Mouse (Mus musculus) hindbrain, embryonic 13.5 days (tissue): Measurements from ENCODE around the gene Cox6b2. TPM values are rescaled to one million over a fixed set of nuclear protein-coding genes. Genes with fewer than 3 reads are reported as not detected.

Experiments
- ATAC-seq: fragments of 200-750 bp; cut with Nextera tagmentation; 2 replicates; pipeline ENCODE4 v1.8.0; 2017; ENCODE audit warnings: moderate TSS enrichment; ENCODE audit not compliant: low FRiP score
- H3K27ac ChIP-seq: fragments of 300-500 bp; sonication (generic); 2 replicates; pipeline ENCODE4 v1.5.1; 2015; ENCODE audit warnings: inconsistent platforms, mild to moderate bottlenecking, moderate library complexity
- H3K27me3 ChIP-seq: fragments of 300-500 bp; sonication (generic); 2 replicates; pipeline ENCODE4 v1.6.1; 2015; ENCODE audit warnings: mild to moderate bottlenecking, inconsistent platforms
- H3K36me3 ChIP-seq: fragments of 300-500 bp; sonication (generic); 2 replicates; pipeline ENCODE4 v1.6.1; 2015; ENCODE audit warnings: mild to moderate bottlenecking, inconsistent platforms
- H3K4me1 ChIP-seq: fragments of 300-500 bp; sonication (generic); replicated peaks from 2 replicates; pipeline ENCODE4 v1.6.1; 2015; ENCODE audit warnings: inconsistent platforms
- H3K4me2 ChIP-seq: fragments of 300-500 bp; sonication (generic); 2 replicates; pipeline ENCODE4 v1.6.1; 2015; ENCODE audit warnings: inconsistent platforms, mild to moderate bottlenecking, moderate library complexity
- H3K4me3 ChIP-seq: fragments of 300-500 bp; sonication (generic); 2 replicates; pipeline ENCODE4 v1.5.1; 2015; ENCODE audit warnings: mild to moderate bottlenecking, inconsistent platforms
- H3K9ac ChIP-seq: fragments of 300-500 bp; sonication (generic); 2 replicates; pipeline ENCODE4 v1.6.1; 2015; ENCODE audit warnings: mild to moderate bottlenecking, inconsistent platforms
- H3K9me3 ChIP-seq: fragments of 300-500 bp; sonication (generic); 2 replicates; pipeline ENCODE4 v1.6.1; 2016; ENCODE audit warnings: inconsistent platforms
- WGBS: fragments of 180-500 bp; shearing (Covaris S2); methylation state at CpG from one replicate; pipeline ENCODE4 v1.1.7; 2015; 5-methylcytosine and 5-hydroxymethylcytosine counted together
- polyA plus RNA-seq: library from polyadenylated mRNA; unstranded; fragments of >200 nt; fragmentation: Nextera tagmentation; extraction: Ambion mirVana; gene quantifications from 2 replicates; pipeline ENCODE4 v1.2.1, GENCODE M21; 2015

Gene Cox6b2
- polyA plus RNA-seq, 1 experiment from 2014 or later: 21.1 TPM

DNA sequence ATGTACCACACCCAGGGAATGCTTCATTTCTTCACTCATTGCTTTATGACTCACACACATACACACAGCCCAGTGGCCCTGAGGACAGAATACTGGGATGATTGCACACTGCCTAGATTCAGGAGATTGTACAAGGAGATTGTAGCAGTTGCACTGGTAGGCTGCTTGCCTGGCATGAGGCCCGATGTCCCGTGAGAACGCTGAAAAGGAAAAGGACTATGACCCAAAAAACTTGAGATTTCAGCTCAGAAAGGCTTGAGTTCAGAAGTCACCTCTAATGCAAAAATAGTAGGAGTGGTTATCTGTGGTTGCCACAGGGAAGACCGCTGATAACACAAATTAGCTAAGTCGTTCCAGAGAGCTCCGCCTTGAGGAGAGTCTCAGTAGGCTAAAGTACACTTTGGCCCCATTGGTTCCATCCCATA, 19.9 kb downstream of the Cox6b2 start:
- Histone ChIP-seq H3K4me1 (no peaks in the 10 kb centered on the region), H3K4me2 (no peak overlapping the region), H3K36me3 (no peaks in the 10 kb centered on the region), H3K4me3 (no peak overlapping the region), H3K27me3 (no peaks in the 10 kb centered on the region), H3K27ac (no peak overlapping the region), H3K9me3 (no peaks in the 10 kb centered on the region), H3K9ac (no peak overlapping the region)
- no peak for ATAC-seq
- 70% methylated on average over 6 of the region's 6 CpGs for WGBS

DNA sequence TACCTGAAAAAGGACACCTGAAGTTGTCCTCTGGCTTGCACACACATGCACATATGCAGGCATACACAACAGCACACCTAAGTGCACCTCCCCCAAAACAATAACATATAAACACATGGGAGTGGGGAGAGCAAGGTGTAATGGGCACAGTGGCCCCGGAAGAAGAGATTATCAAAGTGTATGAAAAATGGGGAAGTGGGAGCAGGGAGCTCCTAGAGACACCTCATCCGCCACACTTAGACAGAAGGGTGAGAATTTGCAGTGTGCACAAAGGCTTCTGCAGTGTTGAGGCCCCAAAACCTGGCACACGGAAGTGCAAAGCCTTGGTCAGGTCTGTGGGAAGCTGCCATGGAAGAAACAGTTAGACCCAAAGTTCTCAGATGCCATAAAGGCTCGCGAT, 21.8 kb downstream of the Cox6b2 start:
- H3K4me1 ChIP-seq: no peaks in the 10 kb centered on the region
- no peak overlapping the region for H3K27ac ChIP-seq
- WGBS: 84% methylated on average over 5 of the region's 5 CpGs
- no peak overlapping the region for H3K4me3 ChIP-seq
- no peak overlapping the region for H3K9ac ChIP-seq
- no peaks in the 10 kb centered on the region for H3K9me3 ChIP-seq
- ATAC-seq: no peak
- no peaks in the 10 kb centered on the region for H3K36me3 ChIP-seq
- no peaks in the 10 kb centered on the region for H3K27me3 ChIP-seq
- no peak overlapping the region for H3K4me2 ChIP-seq

DNA sequence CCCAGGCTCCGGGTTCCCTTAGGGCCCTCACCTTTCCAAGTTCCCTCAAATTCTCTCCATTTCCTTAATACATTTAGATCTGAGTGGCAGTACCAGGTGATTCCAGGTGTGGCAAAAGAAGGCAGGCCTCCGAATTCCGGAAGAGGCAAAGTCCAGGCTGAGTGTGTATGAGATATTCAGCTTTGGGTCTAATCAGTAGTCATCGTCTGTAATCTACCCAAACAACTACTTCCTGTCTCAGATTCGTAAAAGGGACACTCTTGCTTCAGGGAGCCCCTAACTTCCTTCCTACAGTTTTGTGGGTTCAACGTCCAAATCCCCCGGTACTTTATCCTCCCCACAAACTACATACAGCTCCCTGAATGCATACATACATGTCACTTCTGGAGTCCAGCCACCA, 27.7 kb downstream of the Cox6b2 start, which contains the start of gene Tmem150b:
Gene Tmem150b, minus strand, starts transcription at position 81 of the 400 bp plus-strand sequence.
- Histone ChIP-seq H3K27me3 (no peaks in the 10 kb centered on the region; the same call in 1 of the 2 replicates), H3K4me3 (no peak within 1 kb of the TSS), H3K4me2 (no peak within 1 kb of the TSS), H3K36me3 (no peaks in the 10 kb centered on the region), H3K9me3 (no peaks in the 10 kb centered on the region), H3K9ac (no peak within 1 kb of the TSS), H3K4me1 (no peaks in the 10 kb centered on the region), H3K27ac (no peak within 1 kb of the TSS)
- ATAC-seq: no peak
- WGBS: 89% methylated on average over 7 of the region's 7 CpGs

DNA sequence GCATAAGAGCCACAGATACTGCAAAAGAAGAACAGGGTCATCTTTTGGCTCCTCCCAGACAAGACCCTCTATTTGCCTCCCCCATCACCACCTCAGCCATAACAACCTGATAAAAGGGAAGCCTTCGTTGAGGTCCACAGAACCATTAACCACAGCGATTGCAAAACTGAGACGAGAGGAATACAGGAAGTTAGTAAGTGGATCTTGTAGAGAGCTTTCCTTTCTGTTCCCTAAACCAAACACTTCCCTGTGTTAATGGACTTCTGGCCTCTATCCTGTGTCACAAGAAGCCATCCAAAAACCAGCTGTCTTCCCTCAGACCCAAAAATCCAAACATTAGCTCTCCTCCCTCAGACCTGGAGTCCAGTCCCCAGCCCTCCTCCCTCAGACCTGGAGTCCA, 28.5 kb downstream of the Cox6b2 start:
- H3K27ac ChIP-seq: no peak overlapping the region
- no peak overlapping the region for H3K4me2 ChIP-seq
- 86% methylated on average over 3 of the region's 3 CpGs for WGBS
- ATAC-seq: no peak
- no peaks in the 10 kb centered on the region for H3K9me3 ChIP-seq
- no peaks in the 10 kb centered on the region for H3K36me3 ChIP-seq
- H3K4me3 ChIP-seq: no peak overlapping the region
- no peaks in the 10 kb centered on the region for H3K4me1 ChIP-seq
- H3K27me3 ChIP-seq: no peaks in the 10 kb centered on the region; the same call in 1 of the 2 replicates
- no peak overlapping the region for H3K9ac ChIP-seq

DNA sequence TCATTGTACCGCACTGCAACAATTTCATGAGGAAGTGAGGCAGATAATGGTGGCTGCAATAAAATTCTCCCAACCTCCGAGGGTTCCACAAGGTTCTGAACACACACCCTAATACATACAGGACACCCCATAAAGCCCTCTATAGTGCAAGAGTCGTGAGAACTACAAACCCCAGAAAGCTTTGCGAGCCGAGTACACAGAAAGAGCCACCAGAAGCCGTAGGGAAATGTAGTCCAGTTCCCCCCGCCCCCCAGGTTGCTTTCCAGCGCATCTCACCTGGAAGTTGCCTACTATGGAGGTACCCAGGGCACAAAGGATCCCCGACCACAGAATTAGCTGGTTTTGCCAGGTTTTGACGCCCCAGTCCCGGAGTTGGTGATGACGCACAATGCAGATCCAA, 29.4 kb downstream of the Cox6b2 start:
- Histone ChIP-seq H3K9me3 (no peaks in the 10 kb centered on the region), H3K27me3 (no peaks in the 10 kb centered on the region; the same call in 1 of the 2 replicates), H3K9ac (no peak overlapping the region), H3K4me2 (peak overlapping the region; percentile 47), H3K36me3 (0 out of 2 replicates have a peak, but pooled peaks cover 2% of the 10 kb centered on the region), H3K4me1 (no peaks in the 10 kb centered on the region), H3K4me3 (peak overlapping the region; percentile 18; the same call in 1 of the 2 replicates), H3K27ac (no peak overlapping the region)
- WGBS: 47% methylated on average over 12 of the region's 12 CpGs
- peak; percentile 62; the same call in 1 of the 2 replicates for ATAC-seq

DNA sequence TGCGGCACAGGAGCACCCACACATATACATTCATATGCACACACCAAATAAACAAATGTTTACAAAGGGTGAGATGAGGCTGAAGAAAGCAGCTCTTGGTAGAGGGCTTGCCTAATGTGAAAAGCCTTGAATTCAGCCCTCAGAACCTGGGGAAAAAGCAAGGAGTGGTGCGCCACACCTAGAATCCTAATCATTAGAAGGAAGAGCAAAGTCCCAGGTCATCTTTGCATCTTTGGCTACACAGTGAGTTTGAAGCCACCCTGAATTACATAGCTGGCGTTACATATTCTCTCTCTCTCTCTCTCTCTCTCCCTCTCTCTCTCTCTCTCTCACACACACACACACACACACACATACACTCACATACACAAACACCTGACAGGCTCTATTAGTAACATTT, 33.6 kb downstream of the Cox6b2 start:
- no peak for ATAC-seq
- H3K36me3 ChIP-seq: peaks cover 43% of the 10 kb centered on the region
- no peak overlapping the region for H3K4me3 ChIP-seq
- H3K4me2 ChIP-seq: no peak overlapping the region
- 87% methylated on average over 3 of the region's 3 CpGs for WGBS
- H3K9ac ChIP-seq: no peak overlapping the region
- no peak overlapping the region for H3K27ac ChIP-seq
- H3K4me1 ChIP-seq: no peaks in the 10 kb centered on the region
- H3K9me3 ChIP-seq: no peaks in the 10 kb centered on the region
- H3K27me3 ChIP-seq: no peaks in the 10 kb centered on the region

DNA sequence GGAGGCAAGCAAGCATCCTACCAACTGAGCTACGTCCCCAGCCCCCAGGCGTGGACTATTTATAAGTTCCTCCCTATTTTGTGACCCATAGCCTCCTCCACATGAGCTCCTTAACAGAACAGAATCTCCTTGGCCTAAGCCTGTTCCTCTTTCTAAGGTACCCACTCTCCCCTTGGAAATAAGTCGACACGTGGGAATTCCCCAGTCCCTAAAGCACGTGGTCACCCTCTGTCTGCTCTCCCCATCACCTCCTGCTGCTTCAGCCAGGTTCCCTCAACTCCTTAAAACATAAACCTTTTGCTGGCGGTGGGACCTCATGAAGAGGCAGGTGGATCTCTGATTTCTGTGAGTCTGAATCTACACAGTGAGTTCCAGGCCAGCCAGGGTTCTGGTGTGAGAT, 35.9 kb downstream of the Cox6b2 start:
- no peak overlapping the region for H3K4me2 ChIP-seq
- no peak overlapping the region for H3K27ac ChIP-seq
- H3K36me3 ChIP-seq: peaks cover 66% of the 10 kb centered on the region
- no peak for ATAC-seq
- no peaks in the 10 kb centered on the region for H3K27me3 ChIP-seq
- WGBS: 74% methylated on average over 6 of the region's 6 CpGs
- H3K4me3 ChIP-seq: no peak overlapping the region
- no peaks in the 10 kb centered on the region for H3K9me3 ChIP-seq
- H3K4me1 ChIP-seq: no peaks in the 10 kb centered on the region
- H3K9ac ChIP-seq: no peak overlapping the region

DNA sequence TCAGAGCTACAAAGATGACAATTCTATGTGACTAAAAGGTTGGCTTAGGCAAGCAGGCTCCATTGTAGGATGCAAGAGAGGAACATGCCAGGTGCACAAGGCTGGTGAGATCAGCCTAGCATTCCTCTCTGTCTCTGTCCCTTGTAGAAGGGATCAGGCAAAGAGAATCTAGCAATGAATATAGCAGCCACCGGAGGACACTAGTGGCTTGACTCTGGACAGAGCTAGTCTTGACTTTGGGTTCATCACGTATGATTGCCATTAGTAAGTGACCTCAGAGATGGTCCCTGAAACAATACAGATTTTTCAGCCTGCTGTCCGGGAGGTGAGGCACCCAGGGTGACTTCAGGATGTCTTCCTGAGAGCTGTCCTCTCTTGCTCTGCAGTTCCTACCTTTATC, 40.3 kb downstream of the Cox6b2 start:
- H3K27me3 ChIP-seq: no peaks in the 10 kb centered on the region
- peaks cover 100% of the 10 kb centered on the region for H3K36me3 ChIP-seq
- H3K9me3 ChIP-seq: no peaks in the 10 kb centered on the region
- H3K4me1 ChIP-seq: no peaks in the 10 kb centered on the region
- H3K27ac ChIP-seq: no peak overlapping the region
- 90% methylated on average over 3 of the region's 3 CpGs for WGBS
- H3K4me2 ChIP-seq: no peak overlapping the region
- ATAC-seq: no peak
- H3K9ac ChIP-seq: no peak overlapping the region
- no peak overlapping the region for H3K4me3 ChIP-seq

DNA sequence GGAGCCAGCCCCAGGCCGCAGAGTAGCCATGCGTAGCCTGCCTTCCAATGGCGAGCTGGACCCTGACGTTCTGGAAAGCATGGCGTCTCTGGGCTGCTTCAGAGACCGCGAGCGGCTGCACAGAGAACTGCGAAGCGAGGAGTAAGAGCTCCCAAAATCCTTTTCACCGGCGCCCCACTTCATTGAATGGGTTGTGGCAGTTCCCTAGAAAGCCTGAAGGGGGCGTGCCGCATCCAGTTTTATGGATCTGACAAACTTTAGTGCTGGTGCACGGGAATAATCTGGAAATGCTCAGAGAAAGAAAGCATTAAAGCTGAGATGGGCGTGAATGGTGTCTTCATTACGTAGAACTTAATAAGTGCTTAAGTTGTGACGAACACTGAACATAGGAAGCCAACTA, 47.8 kb downstream of the Cox6b2 start:
- no peak for ATAC-seq
- no peak overlapping the region for H3K4me3 ChIP-seq
- H3K9ac ChIP-seq: no peak overlapping the region
- H3K4me2 ChIP-seq: no peak overlapping the region
- peaks cover 7% of the 10 kb centered on the region; the same call in 1 of the 2 replicates for H3K4me1 ChIP-seq
- 33% methylated on average over 18 of the region's 18 CpGs for WGBS
- H3K27ac ChIP-seq: no peak overlapping the region
- no peaks in the 10 kb centered on the region for H3K27me3 ChIP-seq
- H3K9me3 ChIP-seq: no peaks in the 10 kb centered on the region
- H3K36me3 ChIP-seq: peaks cover 95% of the 10 kb centered on the region

DNA sequence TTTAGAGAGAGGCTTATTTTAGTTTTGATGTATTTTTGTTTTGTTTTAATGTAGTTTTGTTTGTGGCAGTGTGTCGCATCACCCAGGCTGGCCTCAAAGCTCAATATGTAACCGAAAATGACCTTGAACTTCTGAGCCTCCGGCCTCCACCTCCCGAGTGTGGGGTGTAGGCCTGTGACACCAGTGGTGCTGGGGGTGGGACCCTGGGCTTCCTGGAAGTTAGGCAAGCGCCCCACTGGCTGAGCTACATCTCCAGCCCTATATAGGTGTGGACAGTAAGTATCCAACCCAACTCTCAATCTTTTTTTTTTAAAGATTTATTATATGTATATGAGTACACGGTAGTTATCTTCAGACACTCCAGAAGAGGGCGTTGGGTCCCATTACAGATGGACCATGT, 49.7 kb downstream of the Cox6b2 start:
- Histone ChIP-seq H3K27ac (no peak overlapping the region), H3K4me1 (peaks cover 7% of the 10 kb centered on the region; the same call in 1 of the 2 replicates), H3K4me2 (no peak overlapping the region), H3K9ac (no peak overlapping the region), H3K4me3 (no peak overlapping the region), H3K36me3 (peaks cover 95% of the 10 kb centered on the region), H3K9me3 (no peaks in the 10 kb centered on the region), H3K27me3 (no peaks in the 10 kb centered on the region)
- 94% methylated on average over 7 of the region's 7 CpGs for WGBS
- ATAC-seq: no peak

DNA sequence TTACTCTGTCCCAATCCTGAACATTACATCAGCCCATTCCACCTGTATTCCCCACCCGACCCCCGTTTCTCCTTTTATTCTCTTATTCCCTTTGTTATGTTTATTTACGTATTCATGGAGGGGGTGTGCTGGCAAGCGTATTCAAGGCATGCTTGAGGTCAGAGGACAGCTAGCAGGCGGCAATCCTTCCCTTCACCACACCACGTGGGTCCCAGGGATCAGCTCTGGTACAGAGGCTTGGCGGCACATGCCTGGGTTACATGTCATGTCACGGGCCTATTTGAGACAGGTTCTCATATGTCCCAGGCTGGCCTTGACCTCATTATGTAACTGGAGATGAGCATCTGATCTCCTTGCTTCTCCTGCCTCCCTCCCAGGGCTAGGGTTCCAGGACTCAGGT, 50.6 kb downstream of the Cox6b2 start:
- Histone ChIP-seq H3K4me3 (no peak overlapping the region), H3K9me3 (no peaks in the 10 kb centered on the region), H3K4me1 (peaks cover 7% of the 10 kb centered on the region; the same call in 1 of the 2 replicates), H3K27ac (no peak overlapping the region), H3K4me2 (no peak overlapping the region), H3K9ac (peak overlapping the region; percentile 39; the same call in 1 of the 2 replicates), H3K27me3 (no peaks in the 10 kb centered on the region), H3K36me3 (peaks cover 95% of the 10 kb centered on the region)
- WGBS: 35% methylated on average over 8 of the region's 8 CpGs
- 0 out of 2 replicates have a peak, but pooled peaks have one; percentile 26 for ATAC-seq
